Mouse (Mus musculus) E14TG2a.4 (cell line): ENCODE data around the gene Gcg.

Experiments used
- H3K27me3 ChIP-seq: 2 replicates; pipeline ENCODE4 v1.6.1; 2014; ENCODE audit warnings: low read length, control low read depth; ENCODE audit not compliant: insufficient read depth
- H3K36me3 ChIP-seq: 2 replicates; pipeline ENCODE4 v1.6.1; 2014; ENCODE audit warnings: low read length, control low read depth; ENCODE audit not compliant: insufficient read depth
- H3K4me1 ChIP-seq: replicated peaks from 2 replicates; pipeline ENCODE4 v1.6.1; 2014; ENCODE audit warnings: low read depth, low read length, control low read depth
- H3K4me3 ChIP-seq: replicated peaks from 2 replicates; pipeline ENCODE4 v1.5.1; 2014; ENCODE audit warnings: mild to moderate bottlenecking, low read length
- H3K9me3 ChIP-seq: 2 replicates; pipeline ENCODE4 v1.6.1; 2014; ENCODE audit warnings: low read length, control low read depth
- CTCF ChIP-seq: conservative IDR thresholded peaks from 2 replicates; pipeline ENCODE4 v1.5.1; 2014; ENCODE audit warnings: low read length
- NANOG ChIP-seq: IDR thresholded peaks from 2 replicates; pipeline ENCODE4 v1.6.1; 2014; ENCODE audit warnings: borderline replicate concordance, low read length, mixed read lengths
- POU5F1 ChIP-seq: IDR thresholded peaks from 2 replicates; pipeline ENCODE4 v1.6.1; 2014; ENCODE audit warnings: low read length, borderline replicate concordance

The Gcg gene

GRCm38 (mm10) chr2:62454991-62455390, 28.5 kb downstream of the Gcg start:
- TF ChIP-seq POU5F1 (no peak), NANOG (no peak), CTCF (no peak)
- no peaks in the 10 kb centered on the region for H3K36me3 ChIP-seq
- no peak overlapping the region for H3K4me3 ChIP-seq
- no peaks in the 10 kb centered on the region for H3K4me1 ChIP-seq
- peaks cover 4% of the 10 kb centered on the region for H3K9me3 ChIP-seq
- peaks cover 3% of the 10 kb centered on the region for H3K27me3 ChIP-seq

- TF ChIP-seq POU5F1 (no peak), NANOG (no peak), CTCF (no peak)
- H3K36me3 ChIP-seq = no peaks in the 10 kb centered on the region
- no peaks in the 10 kb centered on the region for H3K4me1 ChIP-seq
- H3K27me3 ChIP-seq = peaks cover 3% of the 10 kb centered on the region
- H3K9me3 ChIP-seq = peaks cover 4% of the 10 kb centered on the region
- no peak overlapping the region for H3K4me3 ChIP-seq
These were observed 29.4 kb downstream of the Gcg start for GRCm38 (mm10) chr2:62454033-62454432.

- no peaks in the 10 kb centered on the region for H3K36me3 ChIP-seq
- no peaks in the 10 kb centered on the region for H3K9me3 ChIP-seq
- no peak overlapping the region for H3K4me3 ChIP-seq
- 0 out of 2 replicates have a peak, but pooled peaks cover 2% of the 10 kb centered on the region for H3K27me3 ChIP-seq
- TF ChIP-seq CTCF = no peak
- TF ChIP-seq POU5F1 = no peak
- TF ChIP-seq NANOG = no peak
- no peaks in the 10 kb centered on the region for H3K4me1 ChIP-seq
These were observed 33.1 kb downstream of the Gcg start for GRCm38 (mm10) chr2:62450364-62450763.

- no peak for TF ChIP-seq NANOG
- no peak for TF ChIP-seq CTCF
- TF ChIP-seq POU5F1 = no peak
- Histone ChIP-seq H3K4me3 (no peak overlapping the region), H3K9me3 (no peaks in the 10 kb centered on the region), H3K27me3 (0 out of 2 replicates have a peak, but pooled peaks cover 2% of the 10 kb centered on the region), H3K36me3 (no peaks in the 10 kb centered on the region), H3K4me1 (no peaks in the 10 kb centered on the region)
These were observed 33.6 kb downstream of the Gcg start for GRCm38 (mm10) chr2:62449692-62450346.

- Histone ChIP-seq H3K4me1 (peaks cover 10% of the 10 kb centered on the region), H3K4me3 (peak overlapping the region; percentile 35; the same call in 1 of the 2 replicates)
- TF ChIP-seq NANOG (no peak), POU5F1 (no peak), CTCF (no peak)
These were observed 42.5 kb downstream of the Gcg start for GRCm38 (mm10) chr2:62440802-62441544.

GRCm38 (mm10) chr2:62440083-62440482, 43.4 kb downstream of the Gcg start:
- TF ChIP-seq POU5F1 (no peak), CTCF (no peak), NANOG (no peak)
- Histone ChIP-seq H3K4me3 (no peak overlapping the region), H3K36me3 (no peaks in the 10 kb centered on the region), H3K4me1 (peaks cover 10% of the 10 kb centered on the region), H3K27me3 (no peaks in the 10 kb centered on the region), H3K9me3 (no peaks in the 10 kb centered on the region)

More at GRCm38 (mm10) chr2:62440802-62441544, 42.5 kb downstream of the Gcg start:
- Histone ChIP-seq H3K36me3 (no peaks in the 10 kb centered on the region), H3K27me3 (no peaks in the 10 kb centered on the region), H3K9me3 (no peaks in the 10 kb centered on the region)

- no peaks in the 10 kb centered on the region; the same call in 1 of the 2 replicates for H3K27me3 ChIP-seq
- H3K36me3 ChIP-seq = no peaks in the 10 kb centered on the region
- TF ChIP-seq CTCF (no peak), POU5F1 (no peak), NANOG (no peak)
- H3K4me3 ChIP-seq = no peak overlapping the region
- no peaks in the 10 kb centered on the region for H3K4me1 ChIP-seq
- no peaks in the 10 kb centered on the region for H3K9me3 ChIP-seq
These were observed 52.1 kb downstream of the Gcg start for GRCm38 (mm10) chr2:62431245-62431795.

GRCm38 (mm10) chr2:62425941-62426340, 57.5 kb downstream of the Gcg start:
- Histone ChIP-seq H3K4me3 (no peak overlapping the region), H3K9me3 (no peaks in the 10 kb centered on the region), H3K4me1 (peaks cover 22% of the 10 kb centered on the region), H3K36me3 (no peaks in the 10 kb centered on the region), H3K27me3 (no peaks in the 10 kb centered on the region)
- no peak for TF ChIP-seq NANOG
- no peak for TF ChIP-seq CTCF
- no peak for TF ChIP-seq POU5F1
